Mouse (Mus musculus) T-cell, adult 2 months (primary cell): Measurements from ENCODE around the gene Mpeg1.

ENCODE experiments used
- DNase-seq: peaks from one replicate; pipeline ENCODE4 v3.0.0; 2022; ENCODE audit warnings: low spot score

The Mpeg1 gene

DNA sequence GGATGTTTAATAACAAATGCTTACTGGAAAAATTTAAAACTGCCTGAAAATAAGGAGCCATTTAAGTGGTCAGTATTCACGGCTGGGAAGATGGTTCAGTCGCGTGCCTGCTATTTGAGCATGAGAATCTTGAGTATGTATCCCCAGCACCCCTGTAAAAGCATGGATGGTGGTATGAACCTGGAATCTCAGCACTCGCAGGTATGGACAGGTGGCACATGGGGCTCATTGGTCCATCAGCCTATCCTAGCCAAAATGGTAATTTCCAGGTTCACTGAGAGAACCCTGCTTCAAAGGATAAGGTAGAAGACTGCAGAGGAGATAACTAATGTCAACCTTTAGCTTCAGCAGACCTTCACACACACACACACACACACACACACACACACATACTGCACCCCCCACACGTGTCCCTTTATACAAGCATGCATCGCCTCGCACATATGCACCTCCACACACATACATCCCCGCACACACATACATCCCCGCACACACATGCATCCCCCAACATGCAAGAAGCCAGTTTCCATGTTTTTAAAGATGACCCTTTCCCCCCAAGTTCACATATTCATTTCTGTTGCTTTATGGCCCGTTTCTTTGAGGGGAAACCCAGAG, 5.1 kb downstream of the Mpeg1 start:
- no peak for DNase-seq

DNA sequence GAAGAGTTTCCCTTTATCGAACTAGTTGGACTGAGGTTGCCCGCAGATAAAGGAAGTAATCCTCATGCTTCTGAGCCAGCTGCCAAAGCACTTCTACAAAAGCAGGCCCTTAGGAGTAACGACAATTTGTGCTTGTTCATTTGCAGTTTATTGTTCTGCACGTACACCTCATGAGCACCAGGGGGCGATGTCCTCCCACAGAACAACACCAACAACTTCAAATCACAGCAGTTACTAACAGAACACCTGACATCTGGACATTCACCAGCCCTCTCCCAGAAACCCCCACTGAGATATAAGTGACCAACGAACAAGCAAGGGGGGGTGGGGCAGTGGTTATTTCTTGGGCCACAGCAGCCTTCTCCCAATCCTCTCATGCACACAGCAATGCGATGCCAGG, 5.6 kb downstream of the Mpeg1 start:
- DNase-seq: peak; percentile 67

DNA sequence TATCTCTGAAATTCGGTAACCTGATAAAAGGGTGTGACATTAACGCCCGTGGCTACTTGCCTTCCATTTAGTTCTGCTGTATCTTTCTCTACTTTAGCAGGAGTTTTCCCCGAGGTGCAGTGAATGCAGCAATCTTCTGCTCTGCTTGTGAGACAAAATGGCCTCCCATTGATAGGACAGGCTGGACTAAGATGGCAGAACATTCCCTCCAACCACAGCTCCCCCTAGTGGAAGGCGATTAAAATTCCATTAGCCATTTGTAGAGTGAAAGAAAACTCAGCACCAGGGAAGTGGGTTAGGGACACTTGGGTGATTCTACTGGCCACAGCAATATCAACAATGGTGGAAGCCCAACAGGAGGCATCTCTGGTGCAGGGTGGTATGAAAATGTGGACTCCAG, 6.9 kb downstream of the Mpeg1 start:
- peak; percentile 58 for DNase-seq

DNA sequence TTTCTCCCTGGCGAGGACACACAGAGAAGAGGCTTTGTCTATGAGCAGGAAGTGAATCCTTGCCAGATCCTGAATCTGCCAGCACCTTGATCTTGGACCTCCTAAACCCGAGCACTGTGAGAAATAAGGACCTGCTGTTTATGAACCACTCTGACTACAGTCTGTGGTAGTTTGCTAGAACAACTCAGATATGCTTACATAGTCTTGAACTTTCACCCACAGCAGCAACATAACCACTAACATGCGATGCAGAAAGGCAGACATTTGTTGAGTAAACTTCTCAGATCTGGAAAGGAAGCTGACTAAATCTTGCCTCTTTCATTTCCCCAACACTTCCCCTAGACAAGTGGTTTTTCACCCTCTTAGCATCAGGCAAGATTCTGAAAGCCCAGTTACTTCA, 11.3 kb downstream of the Mpeg1 start:
- DNase-seq: peak; percentile 66

DNA sequence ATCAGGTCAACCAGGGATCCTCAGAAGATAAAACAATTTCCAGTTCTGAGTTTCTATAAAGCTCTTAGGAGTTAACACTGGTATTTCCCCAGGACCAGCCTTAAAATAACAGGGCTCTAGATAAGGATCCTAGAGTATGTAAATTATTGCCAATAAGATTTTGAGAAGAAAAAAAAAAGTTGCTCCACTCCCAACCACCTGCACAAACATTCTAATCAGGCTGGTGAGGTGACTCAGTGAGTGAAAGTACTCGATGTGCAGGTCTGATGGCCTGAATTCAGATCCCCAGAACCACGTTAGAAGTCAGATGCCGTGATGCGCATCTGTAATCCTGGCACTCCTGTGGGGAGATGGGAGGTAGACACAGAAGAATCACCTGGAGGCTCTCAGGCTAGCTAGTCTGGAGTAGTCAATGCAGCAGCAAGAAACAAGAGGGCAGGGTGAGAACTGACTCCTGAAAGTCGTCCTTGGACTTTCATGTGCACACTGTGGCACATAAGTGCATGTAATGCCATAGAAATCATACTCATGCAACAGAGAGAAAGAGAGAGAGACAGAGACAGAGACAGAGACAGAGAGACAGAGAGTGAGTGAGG, 11.9 kb downstream of the Mpeg1 start:
- DNase-seq: peak; percentile 25

DNA sequence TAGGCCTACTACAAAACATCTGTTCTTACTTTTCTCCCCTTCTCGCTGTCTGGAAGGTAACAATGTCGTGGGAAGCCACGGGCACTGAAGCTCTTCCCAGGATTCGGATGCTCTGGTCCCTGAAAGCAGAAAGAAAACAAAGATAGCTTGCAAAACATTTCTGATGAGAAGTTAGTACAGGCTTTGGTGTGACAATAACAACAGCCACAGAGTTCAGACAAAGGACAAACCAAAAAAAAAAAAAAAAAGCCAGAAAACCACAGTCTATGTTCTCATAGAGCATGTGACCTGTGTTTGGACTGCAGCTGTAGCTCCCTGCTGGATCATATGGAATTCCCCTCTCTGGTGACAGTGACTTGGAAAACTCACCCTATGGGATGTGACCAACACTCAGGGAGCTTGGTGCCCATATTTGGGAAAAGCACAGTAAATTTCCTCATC, 12.6 kb downstream of the Mpeg1 start:
- DNase-seq: peak; percentile 72

DNA sequence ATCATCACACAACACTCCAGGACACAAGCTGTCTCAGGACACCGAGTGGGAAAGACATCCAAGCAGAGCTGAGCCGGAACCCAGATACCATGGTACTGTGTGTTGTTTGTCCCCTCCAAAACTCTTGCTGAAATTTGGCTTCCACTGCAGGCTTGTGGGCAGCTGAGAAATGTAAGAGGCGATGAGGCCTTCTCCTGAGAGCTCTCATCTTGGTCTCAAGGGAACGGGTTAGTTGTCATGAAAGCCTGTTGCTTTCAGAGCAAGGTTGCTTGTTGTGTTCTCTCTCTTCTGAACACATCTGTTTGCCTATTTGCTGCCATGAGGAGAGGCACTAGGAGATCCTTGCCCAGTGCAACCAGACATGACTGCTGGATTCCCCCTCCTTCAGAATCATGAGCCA, 13.4 kb downstream of the Mpeg1 start:
- no peak for DNase-seq

DNA sequence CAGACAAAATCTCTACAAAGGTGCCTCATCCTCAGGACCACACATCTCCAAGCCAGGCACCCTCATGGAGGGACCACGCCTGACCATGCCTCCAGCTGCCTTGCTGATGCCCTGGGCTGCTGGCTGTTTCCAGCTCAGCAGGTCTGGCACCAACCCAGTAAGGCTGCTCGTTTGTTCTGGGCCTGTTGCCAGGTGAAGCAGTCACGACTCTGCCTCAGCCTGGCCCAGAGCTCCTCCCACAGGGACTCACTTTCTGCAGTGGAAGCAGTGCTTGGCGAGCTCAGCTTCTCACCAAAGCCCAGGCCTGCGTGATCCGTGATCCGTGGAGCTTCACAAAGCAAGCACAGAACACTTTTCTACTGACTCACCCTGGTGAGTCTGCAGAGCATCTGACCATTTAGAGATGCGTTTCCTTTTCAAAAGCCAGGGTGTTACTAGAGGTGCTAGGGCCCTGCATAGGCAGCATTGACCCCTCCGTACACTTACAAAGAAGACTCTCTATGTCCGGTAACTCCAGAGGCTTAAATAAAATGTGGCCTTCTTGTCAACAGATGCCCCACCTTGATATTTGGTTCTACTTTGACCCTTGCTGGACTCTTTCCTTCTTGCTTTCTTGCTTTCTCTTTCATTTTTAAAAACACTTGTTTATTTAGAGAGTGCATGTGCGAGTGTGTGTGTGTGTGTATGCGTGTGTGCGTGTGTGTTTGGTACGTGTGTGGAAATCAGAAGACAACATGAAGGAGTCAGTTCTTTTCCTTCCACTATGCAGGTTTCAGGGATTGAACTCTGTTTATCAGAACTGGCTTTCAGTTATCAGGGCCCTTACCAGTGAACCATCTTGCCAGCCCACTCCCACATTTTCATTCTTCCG, 15.0 kb downstream of the Mpeg1 start:
- peak; percentile 84 for DNase-seq

DNA sequence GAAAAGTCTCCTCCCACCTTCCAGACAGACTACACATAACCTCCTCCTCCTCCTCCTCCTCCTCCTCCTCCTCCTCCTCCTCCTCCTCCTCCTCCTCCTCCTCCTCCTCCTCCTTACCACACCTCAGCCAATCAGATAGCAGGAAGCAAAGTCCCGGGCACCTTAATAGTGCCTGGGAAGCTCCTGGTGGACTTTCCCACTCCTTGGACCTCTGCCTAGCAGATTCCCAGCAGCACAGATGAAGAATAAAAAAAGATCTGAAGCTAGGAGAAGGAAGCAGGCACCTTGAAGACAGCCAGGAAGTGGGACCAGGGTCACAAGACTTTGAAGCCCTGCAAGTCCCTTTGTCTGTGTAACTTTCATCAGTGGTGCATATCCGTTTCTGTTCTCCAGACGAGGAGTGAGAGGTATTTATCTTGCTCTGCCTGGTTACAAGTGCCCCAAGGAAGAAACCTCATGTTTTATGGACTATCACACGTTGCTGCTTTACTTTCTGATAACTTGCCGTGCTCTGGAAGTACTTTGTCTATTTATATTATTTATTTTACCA, 16.2 kb downstream of the Mpeg1 start:
- peak; percentile 79 for DNase-seq

DNA sequence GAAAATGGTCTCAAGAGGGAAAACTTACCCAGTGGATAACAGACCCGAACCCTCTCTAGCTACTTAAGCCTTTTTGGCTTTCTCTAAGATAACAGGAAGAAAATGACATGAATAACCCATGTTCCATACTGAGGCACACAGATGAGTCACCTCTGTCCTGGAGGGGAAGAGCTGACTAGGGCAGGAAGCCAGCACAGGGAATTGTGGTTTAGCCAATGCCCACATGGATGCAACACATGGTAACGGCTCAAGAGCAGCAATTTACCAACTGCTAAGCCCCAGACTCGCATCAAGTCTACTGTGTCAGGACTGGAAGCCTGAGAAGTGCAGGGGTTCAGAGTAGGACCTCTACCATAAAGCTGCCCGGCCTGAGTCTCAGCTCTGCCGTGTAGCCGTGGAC, 17.8 kb downstream of the Mpeg1 start:
- DNase-seq: no peak

DNA sequence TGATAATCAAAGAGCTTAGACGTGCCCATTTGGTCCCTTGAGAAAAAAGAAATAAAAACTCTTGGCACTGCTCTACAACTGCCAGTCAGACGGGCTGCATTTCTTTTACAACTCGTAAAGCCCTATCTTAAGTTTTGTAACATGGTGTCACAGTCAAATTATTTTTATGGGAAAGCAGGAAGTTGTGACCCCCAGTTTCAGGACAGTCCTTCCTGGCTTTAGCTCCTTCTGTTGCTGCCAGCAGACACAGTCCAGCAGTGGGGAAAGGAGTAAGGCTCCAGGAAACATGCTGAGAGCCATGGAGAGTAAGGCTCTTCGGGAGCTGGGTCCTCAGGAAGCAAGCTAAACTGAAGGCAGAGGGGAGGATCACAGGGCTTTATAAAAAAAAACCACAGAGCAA, 23.2 kb downstream of the Mpeg1 start:
- no peak for DNase-seq

DNA sequence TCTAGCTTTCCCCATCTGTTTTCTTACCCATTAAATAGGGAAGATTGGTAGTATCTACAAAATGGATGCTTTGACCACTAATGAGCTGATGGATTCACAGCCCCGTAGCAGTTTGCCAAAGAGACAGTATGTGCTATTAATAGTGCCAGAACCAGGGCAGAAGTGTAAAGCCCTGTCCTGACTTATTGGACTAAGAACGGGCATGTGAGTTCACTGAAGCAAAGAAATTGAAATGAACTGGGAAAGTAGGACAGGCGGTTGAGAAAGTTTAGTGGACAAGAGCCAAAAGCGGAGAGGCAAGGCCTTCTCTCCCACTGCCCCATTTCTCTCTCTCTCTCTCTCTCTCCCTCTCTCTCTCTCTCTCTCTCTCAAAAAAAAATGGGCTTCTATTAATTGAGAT, 23.6 kb downstream of the Mpeg1 start:
- no peak for DNase-seq

DNA sequence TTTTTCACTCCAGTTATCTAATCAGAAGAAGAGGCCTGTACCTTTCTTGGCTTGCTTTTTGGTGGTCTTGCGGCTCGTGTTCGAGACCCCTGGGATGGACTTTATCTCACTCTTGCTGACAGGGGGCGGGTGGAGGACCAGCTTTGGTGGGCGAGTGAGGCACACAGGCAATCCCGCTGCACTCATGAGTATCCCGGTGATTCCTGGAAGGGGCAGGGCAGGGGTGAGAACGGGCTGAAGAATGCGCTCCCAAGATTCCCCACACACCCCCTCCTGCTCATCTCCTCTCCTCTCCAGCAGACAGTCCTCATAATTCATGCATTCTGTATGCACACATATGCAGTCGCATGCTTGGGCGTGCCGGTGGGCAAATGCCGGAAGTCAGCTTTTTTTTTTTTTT, 24.6 kb downstream of the Mpeg1 start:
- DNase-seq: no peak

DNA sequence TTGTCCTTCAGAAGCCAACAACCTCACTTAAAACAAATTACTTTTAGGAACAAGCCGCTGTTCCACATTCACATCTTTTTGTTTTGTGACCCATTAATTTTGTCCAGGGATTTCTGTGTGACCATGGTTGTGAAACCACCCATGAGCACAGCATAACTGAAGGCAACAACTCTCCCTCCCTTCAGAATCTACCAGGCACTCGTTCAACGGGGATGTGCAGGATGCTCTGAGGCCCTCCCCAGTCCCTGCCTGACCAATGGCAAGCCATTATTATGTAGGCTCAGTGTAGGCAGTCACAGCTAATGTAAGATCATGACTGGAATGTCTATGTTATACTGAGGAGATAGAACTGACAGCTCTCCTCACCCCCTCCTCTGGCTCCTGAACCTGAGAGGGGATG, 25.1 kb downstream of the Mpeg1 start:
- no peak for DNase-seq

DNA sequence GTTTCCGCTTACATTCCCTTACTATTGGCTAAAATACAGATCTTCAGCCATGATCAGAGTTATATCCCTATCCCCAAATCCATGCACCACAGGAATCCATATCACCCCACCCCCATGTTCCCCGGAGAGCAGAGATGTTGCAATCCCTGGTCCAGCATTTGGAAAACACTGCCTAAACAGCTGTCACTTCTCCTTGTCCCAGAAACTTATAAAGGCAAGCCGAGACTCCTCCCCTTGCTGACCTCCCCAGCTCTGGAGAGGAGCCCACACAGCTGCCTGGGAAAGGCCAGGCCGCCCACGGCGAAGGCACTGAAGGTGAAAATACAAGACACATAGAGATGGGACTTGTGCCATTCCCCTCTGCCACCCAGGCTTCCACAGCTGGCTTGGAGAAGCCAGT, 26.3 kb downstream of the Mpeg1 start:
- DNase-seq: no peak

DNA sequence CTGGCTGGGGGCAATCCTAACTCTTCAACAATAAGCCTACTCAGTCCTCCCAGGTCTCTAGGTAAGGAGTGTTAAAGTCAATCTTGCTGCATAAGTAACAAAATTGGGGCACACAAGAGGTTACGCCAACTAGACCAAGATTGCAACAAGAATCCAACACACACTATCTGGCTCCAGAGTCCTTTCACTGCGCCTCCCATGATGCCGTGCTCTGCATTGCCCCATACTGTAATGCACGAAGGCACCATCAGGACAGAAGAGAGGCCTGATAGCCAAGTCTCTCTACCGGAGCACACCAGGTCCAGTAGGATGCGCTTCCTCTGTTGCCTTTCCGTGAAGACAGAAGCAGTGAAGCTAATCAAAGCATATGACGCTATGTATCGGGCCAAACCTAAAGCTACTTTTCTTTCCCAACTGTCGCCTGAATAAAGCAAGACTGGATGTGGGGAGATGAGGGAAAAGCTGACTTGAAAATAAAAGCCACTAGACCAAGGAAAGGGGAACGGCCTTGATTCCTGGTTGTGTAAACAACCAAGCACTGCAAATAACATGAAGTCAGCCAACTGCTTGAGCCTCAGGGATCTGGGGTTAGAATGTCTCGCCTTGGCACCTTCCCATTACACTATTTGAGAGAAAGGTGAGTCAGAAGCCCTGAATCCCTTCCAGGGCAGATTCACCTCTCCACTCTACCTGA, 27.1 kb downstream of the Mpeg1 start:
- no peak for DNase-seq

DNA sequence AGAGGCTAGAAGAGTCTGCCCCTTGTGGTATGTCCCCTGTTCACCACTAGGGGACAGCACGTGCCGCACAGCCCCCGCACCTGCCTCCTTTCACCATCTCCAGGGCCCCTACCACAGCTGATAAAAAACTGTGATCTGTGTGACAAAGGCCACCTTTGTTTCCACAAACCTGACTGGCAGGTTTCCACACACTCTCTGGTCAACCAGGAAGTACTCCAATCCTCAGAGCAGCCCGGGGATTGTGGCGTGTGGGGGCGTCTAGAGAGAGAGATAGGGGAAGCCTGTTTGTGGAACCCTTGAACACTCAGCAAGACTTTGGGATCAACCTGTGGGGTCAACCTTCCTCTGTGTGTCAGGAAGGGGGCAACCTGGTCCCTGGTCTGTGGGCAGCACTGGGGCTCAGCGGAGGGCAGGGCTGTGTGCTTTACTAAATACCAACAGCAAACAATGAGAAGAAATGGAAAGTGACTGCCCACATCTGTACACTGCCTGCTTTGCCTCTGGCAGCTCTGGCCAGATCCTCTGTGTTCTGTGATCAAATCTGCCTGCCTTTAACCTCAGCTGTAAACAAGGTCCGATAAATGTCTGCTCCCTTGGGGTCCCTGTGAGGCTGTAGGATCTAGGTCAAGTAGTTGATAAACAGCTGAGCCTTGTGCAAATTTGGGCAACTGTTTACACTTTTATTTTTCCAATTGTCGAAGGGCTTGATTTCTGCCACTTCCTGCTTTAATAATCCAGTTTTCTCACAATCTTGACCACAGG, 27.8 kb downstream of the Mpeg1 start:
- DNase-seq: peak; percentile 63

DNA sequence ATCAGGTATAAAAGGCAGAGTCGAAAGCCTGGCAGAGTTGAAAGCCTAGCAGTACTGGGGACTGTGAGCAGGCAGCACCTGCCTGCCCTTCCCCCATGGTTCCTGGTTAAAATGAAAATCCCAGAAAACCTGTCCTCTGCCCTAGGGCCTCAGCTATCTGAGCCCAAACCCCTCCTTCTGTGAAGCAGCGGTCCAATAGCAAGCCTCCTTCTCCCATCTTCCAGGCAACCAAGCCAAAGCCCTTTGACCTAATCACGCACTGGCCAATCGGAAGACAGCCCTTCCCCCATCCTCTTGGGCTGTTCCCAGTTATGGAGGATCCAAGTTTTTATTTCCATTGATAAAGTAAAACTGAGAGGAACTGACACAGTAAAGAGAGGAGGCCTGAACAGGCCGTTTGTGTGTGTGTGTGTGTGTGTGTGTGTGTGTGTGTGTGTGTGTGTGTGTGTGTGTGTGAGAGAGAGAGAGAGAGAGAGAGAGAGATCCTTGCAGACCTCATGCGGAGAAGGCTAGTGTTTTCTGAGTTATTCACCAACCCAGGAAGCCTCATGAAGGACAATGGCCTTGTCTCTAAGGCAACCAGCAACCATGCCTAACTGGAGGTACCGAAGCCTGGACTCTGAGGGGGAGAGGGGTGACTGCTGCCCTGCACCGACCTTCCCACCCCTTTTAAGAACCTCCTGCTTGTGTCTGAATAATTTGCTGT, 28.5 kb downstream of the Mpeg1 start:
- DNase-seq: no peak

DNA sequence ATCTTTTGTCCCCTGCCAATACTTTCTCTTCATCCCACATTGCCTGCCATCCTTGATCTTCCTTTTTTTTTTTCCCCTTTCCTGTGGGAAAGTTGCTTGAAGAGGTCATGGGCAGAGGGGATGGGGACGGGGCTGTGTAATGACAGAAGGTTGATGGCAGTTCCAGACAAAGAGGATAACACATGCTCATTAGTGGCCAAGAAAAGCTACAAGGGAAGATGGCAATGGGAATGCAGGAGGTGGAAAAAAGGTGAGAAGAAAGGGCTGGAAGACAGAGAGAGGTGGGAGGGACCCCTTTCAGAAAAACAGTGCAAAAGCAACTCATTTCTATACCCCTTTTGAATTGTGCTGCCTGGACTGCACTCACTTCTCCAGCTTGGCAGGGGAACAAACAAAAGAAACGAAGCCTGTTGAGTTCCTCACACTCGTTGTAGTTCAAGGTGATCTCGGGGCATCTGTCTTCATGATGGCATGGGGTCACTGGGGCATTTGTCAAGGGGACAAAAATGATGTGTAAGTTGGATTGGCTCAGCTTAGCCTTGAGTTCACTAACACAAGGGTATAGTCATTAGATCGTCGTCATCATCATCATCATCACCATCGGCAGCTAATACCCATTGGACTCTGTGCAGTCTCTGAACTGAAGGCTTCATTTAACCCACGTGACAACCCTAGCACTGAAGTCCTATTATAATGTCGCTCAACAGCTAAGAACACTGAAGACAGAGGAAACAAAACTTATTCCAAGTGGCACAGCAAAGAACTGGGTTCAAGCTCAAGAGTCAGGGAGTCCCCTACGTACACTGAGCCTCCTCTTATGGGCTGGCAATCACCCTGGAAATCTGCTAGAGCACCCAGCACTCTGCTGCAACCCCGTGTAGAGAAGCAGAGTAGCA, 29.3 kb downstream of the Mpeg1 start:
- no peak for DNase-seq

DNA sequence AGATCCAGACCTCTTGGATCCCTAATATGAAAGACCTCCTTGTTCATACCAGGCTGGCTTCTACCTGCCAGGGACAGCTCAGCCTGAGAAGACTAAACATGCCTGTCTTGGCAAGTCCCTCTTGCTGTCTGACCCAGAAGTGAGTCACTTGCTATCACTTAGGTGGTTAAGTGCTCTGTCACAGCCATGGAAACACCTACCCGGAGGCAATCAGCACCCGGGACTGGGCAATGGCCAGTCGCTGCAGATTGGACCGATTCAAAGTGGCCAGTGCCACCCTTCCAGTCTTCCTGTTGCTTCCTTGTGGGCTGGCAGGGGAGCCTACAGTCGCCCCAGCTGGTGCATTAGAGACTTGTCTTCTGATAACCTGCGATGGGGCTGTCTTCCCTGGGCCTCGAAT, 31.1 kb downstream of the Mpeg1 start:
- DNase-seq: no peak
